Mouse (Mus musculus) cortical plate, adult 2 months (tissue): ENCODE data around the gene Ccnt2.

Source experiments
- CTCF ChIP-seq: fragments of 200-500 bp; IDR thresholded peaks from 2 replicates; pipeline ENCODE4 v1.5.1; 2011; ENCODE audit warnings: mild to moderate bottlenecking, control low read depth, low read length; ENCODE audit not compliant: insufficient read depth; ENCODE audit errors: extremely low read depth
- POLR2A ChIP-seq: fragments of 200-500 bp; IDR thresholded peaks from 2 replicates; pipeline ENCODE4 v1.6.1; 2011; ENCODE audit warnings: mild to moderate bottlenecking, low read length, control low read depth; ENCODE audit not compliant: insufficient read depth; ENCODE audit errors: extremely low read depth

DNA sequence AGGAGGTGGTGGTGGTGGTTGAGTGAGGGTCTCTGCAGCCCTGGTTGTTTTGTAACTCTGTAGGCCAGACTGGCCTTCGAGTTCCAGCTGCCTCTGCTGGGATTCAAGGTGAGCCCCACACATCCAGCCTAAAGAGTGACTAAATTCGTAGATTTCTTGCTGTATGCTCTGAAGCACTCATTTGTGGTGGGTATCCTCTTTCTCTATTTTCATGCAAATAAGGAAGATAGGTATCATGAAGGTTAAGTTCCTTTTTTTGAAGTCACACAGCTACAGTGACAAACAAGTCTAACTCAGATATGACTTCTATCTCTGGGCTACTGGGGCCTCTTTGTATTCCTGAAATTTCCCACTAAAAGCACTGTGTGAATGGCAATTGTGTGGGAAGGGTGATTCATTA is 6.9 kb downstream of the Ccnt2 start:
- TF ChIP-seq POLR2A (no peak), CTCF (no peak)
